Mouse (Mus musculus) spleen, adult 2 months (tissue): ENCODE measurements around the gene Cdr2l. TPM values are rescaled to one million over a fixed set of nuclear protein-coding genes. Genes with fewer than 3 reads are reported as not detected.

Source experiments
- DNase-seq, 2 experiments: peaks; one replicate each; pipeline versions ENCODE4 v3.0.0 to v3.0.0-alpha.2; 2012 to 2021; ENCODE audit warnings: low spot score in 2 of 2, low read depth in 1 of 2
- H3K27ac ChIP-seq: fragments of 200-500 bp; 2 replicates; pipeline ENCODE4 v1.5.1; 2012; ENCODE audit warnings: low read length, inconsistent platforms; ENCODE audit not compliant: insufficient read depth
- H3K27me3 ChIP-seq: fragments of 200-500 bp; 2 replicates; pipeline ENCODE4 v1.6.1; 2012; ENCODE audit warnings: mild to moderate bottlenecking, moderate library complexity, low read length, inconsistent platforms; ENCODE audit not compliant: control insufficient read depth, insufficient read depth
- H3K36me3 ChIP-seq: fragments of 200-500 bp; 2 replicates; pipeline ENCODE4 v1.6.1; 2012; ENCODE audit warnings: mild to moderate bottlenecking, low read length, inconsistent platforms; ENCODE audit not compliant: control insufficient read depth, insufficient read depth
- H3K4me1 ChIP-seq: fragments of 200-500 bp; 2 replicates; pipeline ENCODE4 v1.6.1; 2011; ENCODE audit warnings: inconsistent platforms; ENCODE audit not compliant: control insufficient read depth, insufficient read depth, insufficient read length
- H3K4me3 ChIP-seq: fragments of 200-500 bp; 2 replicates; pipeline ENCODE4 v1.5.1; 2011; ENCODE audit warnings: mild to moderate bottlenecking, inconsistent platforms; ENCODE audit not compliant: insufficient read depth, insufficient read length; ENCODE audit errors: extremely low read depth
- CTCF ChIP-seq: fragments of 200-500 bp; IDR thresholded peaks from 2 replicates; pipeline ENCODE4 v1.5.1; 2011; ENCODE audit warnings: mild to moderate bottlenecking, inconsistent platforms; ENCODE audit not compliant: insufficient read depth, insufficient read length, insufficient replicate concordance; ENCODE audit errors: extremely low read depth
- POLR2A ChIP-seq: fragments of 200-500 bp; IDR thresholded peaks from 2 replicates; pipeline ENCODE4 v1.6.1; 2011; ENCODE audit warnings: low read depth, low read length, inconsistent platforms
- WGBS: fragments of 180-500 bp; shearing (Covaris S2); methylation state at CpG from one replicate; pipeline ENCODE4 v1.1.7; 2018; 5-methylcytosine and 5-hydroxymethylcytosine counted together
- polyA plus RNA-seq: library from polyadenylated mRNA; depleted of rRNA; stranded (reverse); fragments of >200 nt; gene quantifications from 2 replicates; pipeline ENCODE4 v1.2.3, GENCODE M21; 2012

Gene Cdr2l
- polyA plus RNA-seq, 1 experiment: 7.0 TPM

GRCm38 (mm10) chr11:115403338-115404124 is 21.8 kb downstream of the Cdr2l start, which contains the start of gene Mrpl58:
Gene Mrpl58, plus strand, starts transcription at chr11:115403752.
- 3% methylated on average over 50 of the region's 50 CpGs for WGBS
- peak; percentile 74 to 81 for DNase-seq
- no peaks in the 10 kb centered on the region; the same call in 1 of the 2 replicates for H3K4me1 ChIP-seq

GRCm38 (mm10) chr11:115405723-115406122 is 24.0 kb downstream of the Cdr2l start:
- TF ChIP-seq POLR2A: no peak
- TF ChIP-seq CTCF: no peak
- 91% methylated on average over 6 of the region's 6 CpGs for WGBS
- Histone ChIP-seq H3K27me3 (no peaks in the 10 kb centered on the region), H3K27ac (peak overlapping the region; percentile 43), H3K36me3 (peaks cover 4% of the 10 kb centered on the region), H3K4me1 (no peaks in the 10 kb centered on the region; the same call in 1 of the 2 replicates), H3K4me3 (no peak overlapping the region)
- DNase-seq: no peak

More at GRCm38 (mm10) chr11:115403338-115404124, 21.8 kb downstream of the Cdr2l start, which contains the start of gene Mrpl58:
- Histone ChIP-seq H3K27ac (peak within 1 kb of the TSS; percentile 96), H3K27me3 (no peaks in the 10 kb centered on the region), H3K36me3 (0 out of 2 replicates have a peak, but pooled peaks cover 2% of the 10 kb centered on the region), H3K4me3 (peak within 1 kb of the TSS; percentile 94)
- TF ChIP-seq POLR2A (peak; percentile 65), CTCF (no peak)

DNA sequence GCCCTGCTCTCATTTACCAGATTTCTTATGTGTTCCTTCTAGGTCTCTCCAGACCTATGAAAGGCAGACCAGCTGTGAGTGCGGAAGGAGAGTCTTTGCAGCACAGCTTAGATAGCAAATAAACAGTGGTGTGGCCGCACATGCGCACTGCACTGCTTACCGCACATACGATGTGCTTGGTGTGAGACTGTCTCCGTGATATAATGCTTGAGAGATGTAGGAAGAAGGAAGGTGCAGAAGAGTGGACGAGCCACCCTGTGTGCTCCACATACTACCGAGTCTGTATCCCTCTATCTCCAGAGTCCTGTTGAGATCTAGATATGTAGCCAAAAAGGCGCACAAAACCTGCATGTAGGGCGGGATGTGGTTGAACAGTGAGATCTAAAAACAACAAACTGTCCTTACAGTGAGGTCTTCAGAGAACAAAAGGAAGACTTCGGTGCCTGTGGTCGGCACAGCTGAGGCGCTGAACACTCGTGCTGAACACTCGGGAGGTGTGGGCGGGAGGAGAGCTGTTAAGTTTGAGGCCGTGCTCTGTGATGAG is 25.2 kb downstream of the Cdr2l start:
- peaks cover 5% of the 10 kb centered on the region for H3K36me3 ChIP-seq
- no peak overlapping the region for H3K4me3 ChIP-seq
- H3K27me3 ChIP-seq: no peaks in the 10 kb centered on the region
- 70% methylated on average over 17 of the region's 17 CpGs for WGBS
- no peaks in the 10 kb centered on the region; the same call in 1 of the 2 replicates for H3K4me1 ChIP-seq
- H3K27ac ChIP-seq: peak overlapping the region; percentile 85
- DNase-seq: peak in 1 of 2 experiments; percentile 49
- no peak for TF ChIP-seq CTCF
- TF ChIP-seq POLR2A: no peak; the same call in 1 of the 2 replicates

DNA sequence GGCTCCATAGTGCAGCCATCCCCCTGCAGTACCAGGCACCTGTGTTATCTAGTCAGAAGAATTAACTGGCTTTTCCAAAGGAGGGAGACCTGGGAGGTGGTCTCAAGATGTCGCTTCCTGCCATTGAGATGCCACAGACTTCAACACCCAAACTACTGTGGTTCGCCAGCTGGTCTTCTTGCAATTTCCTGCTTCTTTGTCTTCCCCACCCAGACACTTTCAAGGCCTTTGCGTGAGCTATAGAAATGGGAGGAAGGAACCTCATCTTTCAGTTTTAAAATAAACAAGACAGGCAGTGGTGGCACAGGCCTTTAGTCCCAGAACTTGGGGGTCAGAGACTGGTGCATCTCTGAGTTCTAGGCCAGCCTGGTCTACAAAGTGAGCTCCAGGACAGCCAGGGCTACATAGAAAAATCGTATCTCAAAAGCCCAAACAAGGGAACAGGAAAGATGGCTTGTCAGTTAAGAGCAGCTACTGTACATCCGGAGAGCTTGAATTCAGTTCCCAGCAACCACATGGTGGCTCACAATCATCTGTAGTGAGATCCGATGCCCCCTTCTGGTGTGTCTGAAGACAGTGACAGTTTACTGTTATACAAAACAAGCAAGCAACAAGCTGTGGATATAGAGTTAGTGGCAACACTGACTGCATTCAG is 26.7 kb downstream of the Cdr2l start:
- Histone ChIP-seq H3K4me1 (no peaks in the 10 kb centered on the region; the same call in 1 of the 2 replicates), H3K27me3 (no peaks in the 10 kb centered on the region), H3K4me3 (no peak overlapping the region), H3K27ac (peak overlapping the region; percentile 85), H3K36me3 (peaks cover 5% of the 10 kb centered on the region)
- 37% methylated on average over 6 of the region's 6 CpGs for WGBS
- TF ChIP-seq POLR2A (no peak), CTCF (no peak)
- DNase-seq: no peak

- H3K36me3 ChIP-seq: peaks cover 5% of the 10 kb centered on the region
These were observed 27.8 kb downstream of the Cdr2l start for GRCm38 (mm10) chr11:115409556-115409955.

GRCm38 (mm10) chr11:115419531-115420237 is 38.0 kb downstream of the Cdr2l start, which contains the start of the genes Atp5h and Kctd2:
Gene Atp5h, minus strand, starts transcription at chr11:115419962.
Gene Kctd2, plus strand, starts transcription at chr11:115420128.
- Histone ChIP-seq H3K27me3 (no peaks in the 10 kb centered on the region), H3K36me3 (peaks cover 9% of the 10 kb centered on the region), H3K27ac (peak within 1 kb of the TSS; percentile 60), H3K4me3 (peak within 1 kb of the TSS; percentile 93), H3K4me1 (peaks cover 6% of the 10 kb centered on the region)
- no peak for TF ChIP-seq CTCF
- TF ChIP-seq POLR2A: peak; percentile 26
- peak; percentile 91 for DNase-seq
- under 1% methylated on average over 53 of the region's 56 CpGs for WGBS

More at GRCm38 (mm10) chr11:115409556-115409955, 27.8 kb downstream of the Cdr2l start:
- Histone ChIP-seq H3K4me3 (no peak overlapping the region), H3K27me3 (no peaks in the 10 kb centered on the region), H3K4me1 (peaks cover 2% of the 10 kb centered on the region; the same call in 1 of the 2 replicates), H3K27ac (0 out of 2 replicates have a peak overlapping the region, but pooled peaks have one; percentile 85)
- WGBS: 91% methylated on average over 7 of the region's 7 CpGs
- TF ChIP-seq CTCF (no peak), POLR2A (no peak)
- no peak for DNase-seq
